Mouse (Mus musculus): Measurements from ENCODE around the gene Vcl.

- no peak for TF ChIP-seq CTCF (IDR thresholded peaks at IDR 0.05)
- no peak for TF ChIP-seq POLR2A (IDR thresholded peaks at IDR 0.05; ENCODE audit: insufficient read depth, low read depth, low read length)
Observed at GRCm38 (mm10) chr14:21065490-21066162, 136.4 kb downstream of the Vcl start.

Data from heart, adult 2 months (tissue).